Mouse (Mus musculus): ENCODE measurements around the gene Dnal4. TPM values are rescaled to one million over a fixed set of nuclear protein-coding genes. Genes with fewer than 3 reads are reported as not detected.

The Dnal4 gene
- polyA plus RNA-seq, 2 experiments, result 60.9 to 70.2 TPM

- Histone ChIP-seq H3K9me3 (ENCODE audit: control insufficient read depth, low read length) (no peaks in the 10 kb centered on the region), H3K9ac (ENCODE audit: low read depth, low read length, severe bottlenecking) (no peak overlapping the region), H3K27me3 (ENCODE audit: control insufficient read depth, insufficient read depth, low read length) (no peaks in the 10 kb centered on the region), H3K4me1 (ENCODE audit: control insufficient read depth, insufficient read depth, low read length) (no peaks in the 10 kb centered on the region), H3K4me3 (replicated peaks; ENCODE audit: low read length) (no peak overlapping the region), H3K36me3 (ENCODE audit: control insufficient read depth, insufficient read depth, low read length) (peaks cover 82% of the 10 kb centered on the region), H3K4me2 (replicated peaks; ENCODE audit: low read depth, low read length, severe bottlenecking) (no peak overlapping the region), H3K27ac (replicated peaks; ENCODE audit: low read depth, low read length) (no peak overlapping the region)
- 92% methylated on average over 11 of the region's 11 CpGs for WGBS
- no peak for DNase-seq (ENCODE audit: low spot score)
- no peak for ATAC-seq (ENCODE audit: low FRiP score, low read depth)
- no peak for TF ChIP-seq POLR2A (IDR thresholded peaks at IDR 0.05; ENCODE audit: borderline replicate concordance, extremely low read depth, insufficient read depth, insufficient read length)
These were observed 52.4 kb downstream of the Dnal4 start for GRCm38 (mm10) chr15:79725190-79725789.

- H3K9ac ChIP-seq (ENCODE audit: low read depth, low read length, severe bottlenecking), result no peak overlapping the region
- H3K36me3 ChIP-seq (ENCODE audit: control insufficient read depth, insufficient read depth, low read length), result peaks cover 83% of the 10 kb centered on the region
- H3K27ac ChIP-seq (replicated peaks; ENCODE audit: low read depth, low read length), result no peak overlapping the region
- 29% methylated on average over 1 of the region's 1 CpGs for WGBS
- no peaks in the 10 kb centered on the region for H3K9me3 ChIP-seq (ENCODE audit: control insufficient read depth, low read length)
- H3K4me1 ChIP-seq (ENCODE audit: control insufficient read depth, insufficient read depth, low read length), result no peaks in the 10 kb centered on the region
- no peaks in the 10 kb centered on the region for H3K27me3 ChIP-seq (ENCODE audit: control insufficient read depth, insufficient read depth, low read length)
- H3K4me2 ChIP-seq (replicated peaks; ENCODE audit: low read depth, low read length, severe bottlenecking), result no peak overlapping the region
- H3K4me3 ChIP-seq (replicated peaks; ENCODE audit: low read length), result no peak overlapping the region
- TF ChIP-seq POLR2A (IDR thresholded peaks at IDR 0.05; ENCODE audit: borderline replicate concordance, extremely low read depth, insufficient read depth, insufficient read length), result no peak
- DNase-seq (ENCODE audit: low spot score) (no peak), ATAC-seq (ENCODE audit: low FRiP score, low read depth) (no peak)
These were observed 54.2 kb downstream of the Dnal4 start for GRCm38 (mm10) chr15:79723439-79723838.

GRCm38 (mm10) chr15:79720796-79721195, 56.9 kb downstream of the Dnal4 start:
- Histone ChIP-seq H3K4me1 (ENCODE audit: control insufficient read depth, insufficient read depth, low read length) (no peaks in the 10 kb centered on the region), H3K36me3 (ENCODE audit: control insufficient read depth, insufficient read depth, low read length) (peaks cover 83% of the 10 kb centered on the region), H3K27ac (replicated peaks; ENCODE audit: low read depth, low read length) (no peak overlapping the region), H3K4me2 (replicated peaks; ENCODE audit: low read depth, low read length, severe bottlenecking) (no peak overlapping the region), H3K9ac (ENCODE audit: low read depth, low read length, severe bottlenecking) (no peak overlapping the region), H3K27me3 (ENCODE audit: control insufficient read depth, insufficient read depth, low read length) (no peaks in the 10 kb centered on the region), H3K9me3 (ENCODE audit: control insufficient read depth, low read length) (no peaks in the 10 kb centered on the region), H3K4me3 (replicated peaks; ENCODE audit: low read length) (no peak overlapping the region)
- 81% methylated on average over 4 of the region's 4 CpGs for WGBS
- DNase-seq (ENCODE audit: low spot score) (no peak), ATAC-seq (ENCODE audit: low FRiP score, low read depth) (no peak)
- no peak for TF ChIP-seq POLR2A (IDR thresholded peaks at IDR 0.05; ENCODE audit: borderline replicate concordance, extremely low read depth, insufficient read depth, insufficient read length)

GRCm38 (mm10) chr15:79720267-79720666, 57.4 kb downstream of the Dnal4 start:
- Histone ChIP-seq H3K27ac (replicated peaks; ENCODE audit: low read depth, low read length) (no peak overlapping the region), H3K4me1 (ENCODE audit: control insufficient read depth, insufficient read depth, low read length) (no peaks in the 10 kb centered on the region), H3K27me3 (ENCODE audit: control insufficient read depth, insufficient read depth, low read length) (no peaks in the 10 kb centered on the region), H3K4me2 (replicated peaks; ENCODE audit: low read depth, low read length, severe bottlenecking) (no peak overlapping the region), H3K4me3 (replicated peaks; ENCODE audit: low read length) (no peak overlapping the region), H3K9me3 (ENCODE audit: control insufficient read depth, low read length) (no peaks in the 10 kb centered on the region), H3K9ac (ENCODE audit: low read depth, low read length, severe bottlenecking) (no peak overlapping the region), H3K36me3 (ENCODE audit: control insufficient read depth, insufficient read depth, low read length) (peaks cover 83% of the 10 kb centered on the region)
- no peak for TF ChIP-seq POLR2A (IDR thresholded peaks at IDR 0.05; ENCODE audit: borderline replicate concordance, extremely low read depth, insufficient read depth, insufficient read length)
- ATAC-seq (ENCODE audit: low FRiP score, low read depth), result no peak
- WGBS, result 86% methylated on average over 8 of the region's 8 CpGs
- no peak for DNase-seq (ENCODE audit: low spot score)

GRCm38 (mm10) chr15:79716710-79717109, 60.9 kb downstream of the Dnal4 start:
- Histone ChIP-seq H3K4me2 (replicated peaks; ENCODE audit: low read depth, low read length, severe bottlenecking) (no peak overlapping the region), H3K27me3 (ENCODE audit: control insufficient read depth, insufficient read depth, low read length) (no peaks in the 10 kb centered on the region), H3K4me3 (replicated peaks; ENCODE audit: low read length) (no peak overlapping the region), H3K4me1 (ENCODE audit: control insufficient read depth, insufficient read depth, low read length) (no peaks in the 10 kb centered on the region), H3K36me3 (ENCODE audit: control insufficient read depth, insufficient read depth, low read length) (peaks cover 94% of the 10 kb centered on the region), H3K9me3 (ENCODE audit: control insufficient read depth, low read length) (no peaks in the 10 kb centered on the region), H3K27ac (replicated peaks; ENCODE audit: low read depth, low read length) (no peak overlapping the region), H3K9ac (ENCODE audit: low read depth, low read length, severe bottlenecking) (no peak overlapping the region)
- 98% methylated on average over 6 of the region's 6 CpGs for WGBS
- DNase-seq (ENCODE audit: low spot score) (no peak), ATAC-seq (ENCODE audit: low FRiP score, low read depth) (no peak)
- TF ChIP-seq POLR2A (IDR thresholded peaks at IDR 0.05; ENCODE audit: borderline replicate concordance, extremely low read depth, insufficient read depth, insufficient read length), result no peak

Data from limb, embryonic 14.5 days (tissue).